Mouse (Mus musculus) MN1 (cell line): Measurements from ENCODE around the gene Scn3a.

ENCODE experiments used
- DNase-seq: peaks from one replicate; pipeline ENCODE4 v3.0.0-alpha.2; 2016; ENCODE audit warnings: low spot score

Gene Scn3a

GRCm38 (mm10) chr2:65566793-65567787, at the start of gene Scn3a:
TSS of gene Scn3a (minus strand) at chr2:65567627.
- peak; percentile 83 for DNase-seq

GRCm38 (mm10) chr2:65611887-65612286, 44.5 kb upstream of the Scn3a start:
- DNase-seq = no peak

GRCm38 (mm10) chr2:65607813-65608212, 40.4 kb upstream of the Scn3a start:
- DNase-seq = no peak

GRCm38 (mm10) chr2:65587679-65588078, 20.3 kb upstream of the Scn3a start:
- no peak for DNase-seq

GRCm38 (mm10) chr2:65567925-65568324, 498 bp upstream of the Scn3a start:
- DNase-seq = no peak

GRCm38 (mm10) chr2:65563898-65564297, 3.5 kb downstream of the Scn3a start:
- DNase-seq = peak; percentile 11

- no peak for DNase-seq
These were observed 9.7 kb downstream of the Scn3a start for GRCm38 (mm10) chr2:65557719-65558118.

- DNase-seq = no peak
These were observed 12.8 kb downstream of the Scn3a start for GRCm38 (mm10) chr2:65554662-65555061.

GRCm38 (mm10) chr2:65553473-65553872, 14.0 kb downstream of the Scn3a start:
- DNase-seq = no peak

- DNase-seq = peak; percentile 10
These were observed 14.7 kb downstream of the Scn3a start for GRCm38 (mm10) chr2:65552727-65553126.

GRCm38 (mm10) chr2:65552222-65552621, 15.2 kb downstream of the Scn3a start:
- peak; percentile 28 for DNase-seq

GRCm38 (mm10) chr2:65551736-65552135, 15.7 kb downstream of the Scn3a start:
- DNase-seq = peak; percentile 39

GRCm38 (mm10) chr2:65550564-65550963, 16.9 kb downstream of the Scn3a start:
- DNase-seq = no peak

- DNase-seq = no peak
These were observed 18.8 kb downstream of the Scn3a start for GRCm38 (mm10) chr2:65548665-65549064.

GRCm38 (mm10) chr2:65547341-65547740, 20.1 kb downstream of the Scn3a start:
- no peak for DNase-seq

GRCm38 (mm10) chr2:65542906-65543592, 24.4 kb downstream of the Scn3a start:
- DNase-seq = no peak

GRCm38 (mm10) chr2:65541781-65542180, 25.6 kb downstream of the Scn3a start:
- DNase-seq = no peak

GRCm38 (mm10) chr2:65538436-65538835, 29.0 kb downstream of the Scn3a start:
- no peak for DNase-seq

- no peak for DNase-seq
These were observed 35.1 kb downstream of the Scn3a start for GRCm38 (mm10) chr2:65532127-65532854.

- DNase-seq = no peak
These were observed 38.3 kb downstream of the Scn3a start for GRCm38 (mm10) chr2:65529148-65529547.

- DNase-seq = no peak
These were observed 50.7 kb downstream of the Scn3a start for GRCm38 (mm10) chr2:65516703-65517102.

GRCm38 (mm10) chr2:65508217-65508616, 59.2 kb downstream of the Scn3a start:
- no peak for DNase-seq
